Mouse (Mus musculus): Measurements from ENCODE around the gene Ccdc6. TPM values are rescaled to one million over a fixed set of nuclear protein-coding genes. Genes with fewer than 3 reads are reported as not detected.

Gene Ccdc6
- polyA plus RNA-seq, 1 experiment = 61.8 TPM

- Histone ChIP-seq H3K36me3 (ENCODE audit: control insufficient read depth, insufficient read depth, low read length, poor library complexity, severe bottlenecking) (peaks cover 16% of the 10 kb centered on the region), H3K4me1 (ENCODE audit: control insufficient read depth, insufficient read depth, low read length) (no peaks in the 10 kb centered on the region), H3K9ac (ENCODE audit: low read depth, poor library complexity, severe bottlenecking) (no peak overlapping the region), H3K4me3 (ENCODE audit: low read depth, low read length) (no peak overlapping the region), H3K27ac (ENCODE audit: insufficient read depth, low read length) (no peak overlapping the region), H3K27me3 (ENCODE audit: control insufficient read depth, insufficient read depth, low read length, poor library complexity, severe bottlenecking) (no peaks in the 10 kb centered on the region), H3K9me3 (replicated peaks; ENCODE audit: control insufficient read depth, insufficient read depth, low read length, poor library complexity, severe bottlenecking) (no peaks in the 10 kb centered on the region)
- TF ChIP-seq CTCF (IDR thresholded peaks at IDR 0.05; ENCODE audit: low read depth, low read length) = no peak
- TF ChIP-seq EP300 (IDR thresholded peaks at IDR 0.05; ENCODE audit: insufficient read depth, low read depth, low read length) = no peak
- TF ChIP-seq POLR2A (IDR thresholded peaks at IDR 0.05; ENCODE audit: insufficient read depth, low read length) = no peak
These were observed 77.7 kb downstream of the Ccdc6 start for GRCm38 (mm10) chr10:70174494-70175190.

DNA sequence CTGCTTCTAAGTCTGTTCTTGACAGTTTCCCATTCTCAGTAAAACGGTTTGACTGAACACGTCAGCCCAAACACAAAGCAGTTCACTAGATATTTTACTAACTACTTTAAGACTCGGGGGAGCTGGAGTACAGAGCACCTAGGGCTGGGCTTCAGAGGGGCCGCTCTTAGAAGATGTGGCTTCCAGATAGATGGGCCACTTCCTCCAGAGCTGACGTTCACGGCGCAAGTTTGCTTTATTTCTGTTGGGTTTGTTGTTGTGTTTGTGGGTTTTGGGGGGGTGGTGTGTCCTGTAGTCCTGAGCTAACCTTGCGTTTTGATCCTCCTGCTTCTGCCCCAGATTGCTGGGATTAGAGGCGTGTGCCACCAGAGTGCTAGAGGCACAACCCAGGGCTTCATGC lies 83.8 kb downstream of the Ccdc6 start:
- TF ChIP-seq EP300 (IDR thresholded peaks at IDR 0.05; ENCODE audit: insufficient read depth, low read depth, low read length) (no peak), CTCF (IDR thresholded peaks at IDR 0.05; ENCODE audit: low read depth, low read length) (no peak), POLR2A (IDR thresholded peaks at IDR 0.05; ENCODE audit: insufficient read depth, low read length) (no peak)
- H3K27me3 ChIP-seq (ENCODE audit: control insufficient read depth, insufficient read depth, low read length, poor library complexity, severe bottlenecking) = no peaks in the 10 kb centered on the region
- H3K9ac ChIP-seq (ENCODE audit: low read depth, poor library complexity, severe bottlenecking) = no peak overlapping the region
- H3K4me3 ChIP-seq (ENCODE audit: low read depth, low read length) = no peak overlapping the region
- H3K4me1 ChIP-seq (ENCODE audit: control insufficient read depth, insufficient read depth, low read length) = no peaks in the 10 kb centered on the region
- no peaks in the 10 kb centered on the region for H3K36me3 ChIP-seq (ENCODE audit: control insufficient read depth, insufficient read depth, low read length, poor library complexity, severe bottlenecking)
- no peaks in the 10 kb centered on the region for H3K9me3 ChIP-seq (replicated peaks; ENCODE audit: control insufficient read depth, insufficient read depth, low read length, poor library complexity, severe bottlenecking)
- no peak overlapping the region for H3K27ac ChIP-seq (ENCODE audit: insufficient read depth, low read length)

DNA sequence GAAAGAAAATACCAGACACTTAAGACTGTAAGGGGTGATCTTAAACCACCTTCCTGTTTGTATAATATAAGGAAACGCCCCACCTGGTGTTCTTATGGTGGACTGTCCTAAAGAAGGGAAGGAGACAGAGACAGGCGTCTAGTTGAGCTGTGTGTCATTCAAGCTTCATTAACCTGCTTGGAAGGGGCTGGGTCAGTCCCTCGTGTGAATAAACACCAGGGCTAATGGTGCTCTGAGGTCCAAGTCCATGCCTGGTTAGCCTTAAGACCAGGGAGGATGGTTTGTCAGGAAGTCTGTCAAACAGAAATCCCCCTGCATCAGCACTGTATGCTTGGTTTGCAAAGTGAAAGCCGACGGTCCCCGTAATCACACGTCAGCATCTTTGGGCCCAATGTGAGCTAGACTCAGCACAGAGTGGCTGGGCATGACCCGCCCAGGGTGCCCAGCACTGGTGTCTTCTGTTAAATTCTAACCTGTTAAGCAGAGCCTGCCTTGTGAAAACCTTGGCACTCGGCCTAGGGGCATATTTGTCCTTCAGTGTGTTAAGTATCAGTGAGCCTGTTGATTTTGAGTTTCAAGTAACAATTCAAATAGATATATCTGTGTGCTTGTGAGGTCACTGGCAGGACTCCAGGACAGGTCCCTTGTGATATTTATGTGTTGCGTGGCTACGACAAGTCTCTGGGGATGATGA lies 84.5 kb downstream of the Ccdc6 start:
- H3K27ac ChIP-seq (ENCODE audit: insufficient read depth, low read length) = no peak overlapping the region

DNA sequence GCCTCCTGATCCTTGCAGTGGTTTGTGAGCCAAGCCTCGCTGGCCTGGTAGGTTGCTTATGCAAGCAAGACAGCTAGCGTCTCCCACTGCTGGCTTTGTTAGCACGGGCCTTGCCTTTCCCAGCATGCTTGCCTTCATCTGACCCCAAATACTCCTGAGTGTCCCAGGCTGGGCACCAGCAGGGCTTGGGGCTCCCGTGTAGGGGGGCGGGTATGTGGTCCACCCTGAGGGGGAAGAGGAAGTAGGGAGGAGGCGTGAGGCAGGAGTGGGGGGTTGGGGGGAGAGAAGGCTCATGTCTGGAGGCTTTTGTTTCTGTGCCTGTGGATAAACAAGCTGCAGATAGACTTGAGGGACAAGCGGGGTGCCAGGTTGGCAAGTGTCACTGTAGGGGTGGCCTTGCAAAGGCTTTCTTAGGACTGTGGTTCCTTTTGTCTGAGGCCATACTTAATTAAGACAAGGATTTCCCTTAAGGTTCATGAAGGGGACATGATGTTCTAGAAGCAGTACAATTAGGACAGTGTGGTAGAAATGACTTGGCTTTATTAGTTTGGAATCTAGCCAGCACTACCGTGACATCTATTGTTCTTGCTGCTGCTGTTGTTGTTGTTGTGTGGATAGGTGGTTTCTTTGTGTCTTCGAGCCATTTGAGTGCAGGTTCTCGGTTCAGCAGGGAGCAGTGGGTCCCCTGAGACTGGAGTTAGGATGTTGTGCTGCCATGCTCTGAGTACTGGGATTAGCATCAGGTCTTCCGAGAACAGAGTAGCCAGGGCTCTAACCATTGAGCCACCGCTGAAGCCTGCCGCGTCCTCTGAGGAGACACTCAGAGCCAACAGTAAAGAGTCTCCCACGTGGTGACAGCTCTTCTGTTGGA lies 86.5 kb downstream of the Ccdc6 start:
- H3K4me1 ChIP-seq (ENCODE audit: control insufficient read depth, insufficient read depth, low read length) = no peaks in the 10 kb centered on the region
- no peaks in the 10 kb centered on the region for H3K27me3 ChIP-seq (ENCODE audit: control insufficient read depth, insufficient read depth, low read length, poor library complexity, severe bottlenecking)
- 0 out of 2 replicates have a peak, but pooled peaks cover 7% of the 10 kb centered on the region for H3K36me3 ChIP-seq (ENCODE audit: control insufficient read depth, insufficient read depth, low read length, poor library complexity, severe bottlenecking)
- TF ChIP-seq EP300 (IDR thresholded peaks at IDR 0.05; ENCODE audit: insufficient read depth, low read depth, low read length) (no peak), CTCF (IDR thresholded peaks at IDR 0.05; ENCODE audit: low read depth, low read length) (no peak), POLR2A (IDR thresholded peaks at IDR 0.05; ENCODE audit: insufficient read depth, low read length) (no peak)
- no peaks in the 10 kb centered on the region for H3K9me3 ChIP-seq (replicated peaks; ENCODE audit: control insufficient read depth, insufficient read depth, low read length, poor library complexity, severe bottlenecking)
- H3K27ac ChIP-seq (ENCODE audit: insufficient read depth, low read length) = no peak overlapping the region
- H3K4me3 ChIP-seq (ENCODE audit: low read depth, low read length) = no peak overlapping the region
- no peak overlapping the region for H3K9ac ChIP-seq (ENCODE audit: low read depth, poor library complexity, severe bottlenecking)

More for the DNA sequence above, 84.5 kb downstream of the Ccdc6 start:
- H3K9ac ChIP-seq (ENCODE audit: low read depth, poor library complexity, severe bottlenecking) = no peak overlapping the region
- TF ChIP-seq CTCF (IDR thresholded peaks at IDR 0.05; ENCODE audit: low read depth, low read length) (no peak), EP300 (IDR thresholded peaks at IDR 0.05; ENCODE audit: insufficient read depth, low read depth, low read length) (no peak)
- no peaks in the 10 kb centered on the region for H3K27me3 ChIP-seq (ENCODE audit: control insufficient read depth, insufficient read depth, low read length, poor library complexity, severe bottlenecking)
- H3K4me1 ChIP-seq (ENCODE audit: control insufficient read depth, insufficient read depth, low read length) = no peaks in the 10 kb centered on the region
- H3K4me3 ChIP-seq (ENCODE audit: low read depth, low read length) = no peak overlapping the region
- no peaks in the 10 kb centered on the region for H3K36me3 ChIP-seq (ENCODE audit: control insufficient read depth, insufficient read depth, low read length, poor library complexity, severe bottlenecking)
- H3K9me3 ChIP-seq (replicated peaks; ENCODE audit: control insufficient read depth, insufficient read depth, low read length, poor library complexity, severe bottlenecking) = no peaks in the 10 kb centered on the region

- H3K36me3 ChIP-seq (ENCODE audit: control insufficient read depth, insufficient read depth, low read length, poor library complexity, severe bottlenecking) = 0 out of 2 replicates have a peak, but pooled peaks cover 8% of the 10 kb centered on the region
- no peak overlapping the region for H3K9ac ChIP-seq (ENCODE audit: low read depth, poor library complexity, severe bottlenecking)
- H3K4me3 ChIP-seq (ENCODE audit: low read depth, low read length) = no peak overlapping the region
- H3K27me3 ChIP-seq (ENCODE audit: control insufficient read depth, insufficient read depth, low read length, poor library complexity, severe bottlenecking) = no peaks in the 10 kb centered on the region
- H3K4me1 ChIP-seq (ENCODE audit: control insufficient read depth, insufficient read depth, low read length) = no peaks in the 10 kb centered on the region
- TF ChIP-seq CTCF (IDR thresholded peaks at IDR 0.05; ENCODE audit: low read depth, low read length) = peak; percentile 80
- no peak for TF ChIP-seq POLR2A (IDR thresholded peaks at IDR 0.05; ENCODE audit: insufficient read depth, low read length)
- TF ChIP-seq EP300 (IDR thresholded peaks at IDR 0.05; ENCODE audit: insufficient read depth, low read depth, low read length) = no peak
- H3K9me3 ChIP-seq (replicated peaks; ENCODE audit: control insufficient read depth, insufficient read depth, low read length, poor library complexity, severe bottlenecking) = no peaks in the 10 kb centered on the region
- H3K27ac ChIP-seq (ENCODE audit: insufficient read depth, low read length) = no peak overlapping the region
These were observed 89.2 kb downstream of the Ccdc6 start for GRCm38 (mm10) chr10:70186136-70186535.
